Mouse (Mus musculus): ENCODE results near the gene Abcc1.

DNA sequence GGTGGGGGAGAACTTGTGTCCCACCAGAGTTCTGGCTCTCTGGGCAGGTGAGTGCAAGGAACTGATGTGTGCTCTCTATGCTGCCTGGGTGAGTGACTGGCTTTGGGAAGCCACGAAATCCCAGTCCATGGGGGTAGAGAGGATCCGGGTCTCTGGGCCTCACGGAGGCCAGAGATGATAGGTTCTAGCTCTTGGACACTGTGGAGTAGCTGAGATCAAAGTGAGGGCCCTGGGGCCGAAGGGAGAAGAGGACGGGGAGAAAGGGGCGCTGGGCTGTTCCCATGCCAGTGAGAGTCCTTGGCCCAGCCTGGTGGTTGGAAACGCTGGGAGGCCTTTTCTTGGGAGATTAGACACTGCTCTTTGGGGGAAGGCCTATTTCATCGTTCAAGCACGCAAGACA lies 53.8 kb downstream of the Abcc1 start:
- TF ChIP-seq POLR2A (IDR thresholded peaks at IDR 0.05; ENCODE audit: borderline replicate concordance, control insufficient read depth, low read depth, low read length): no peak
- no peak for TF ChIP-seq CTCF (IDR thresholded peaks at IDR 0.05; ENCODE audit: control insufficient read depth, insufficient read depth, low read length)
